Mouse (Mus musculus) CH12.LX (cell line): ENCODE measurements around the gene Hspa1a. TPM values are rescaled to one million over a fixed set of nuclear protein-coding genes. Genes with fewer than 3 reads are reported as not detected.
"Not testable (repeated sequence)": the region's sequence is repeated elsewhere in the genome, so short reads cannot be mapped to it uniquely, and the experiment has no call there.

ENCODE experiments used
- DNase-seq: peaks from one replicate; pipeline ENCODE4 v3.0.0-alpha.2; 2013; ENCODE audit errors: extremely low read depth
- H3K27ac ChIP-seq: 2 replicates; pipeline ENCODE4 v1.5.1; 2012; ENCODE audit warnings: low read depth, mild to moderate bottlenecking, control low read depth, moderate library complexity; ENCODE audit not compliant: insufficient read depth
- H3K27me3 ChIP-seq: replicated peaks from 2 replicates; pipeline ENCODE3; 2012; ENCODE audit warnings: inconsistent platforms
- H3K36me3 ChIP-seq, 2 experiments: replicated peaks in 1 of 2; 2 replicates each; pipeline versions ENCODE3 to v1.6.1; 2012; ENCODE audit warnings: inconsistent platforms in 1 of 2, low read length in 1 of 2, mild to moderate bottlenecking in 1 of 2, mixed read lengths in 1 of 2, moderate library complexity in 1 of 2; ENCODE audit not compliant: control insufficient read depth in 1 of 2, insufficient read depth in 1 of 2
- H3K4me1 ChIP-seq, 2 experiments: 2 replicates each; pipeline ENCODE4 v1.6.1; 2012; ENCODE audit warnings: inconsistent platforms in 1 of 2, moderate library complexity in 1 of 2; ENCODE audit not compliant: insufficient read depth in 2 of 2, control insufficient read depth in 1 of 2
- H3K4me2 ChIP-seq: 2 replicates; pipeline ENCODE4 v1.6.1; 2012; ENCODE audit warnings: low read depth, mild to moderate bottlenecking, control low read depth; ENCODE audit not compliant: poor library complexity, insufficient read depth, severe bottlenecking
- H3K4me3 ChIP-seq, 3 experiments: fragments of 150-350 bp in 1 of 3; sonication (generic) in 1 of 3; replicated peaks in 1 of 3; 2 replicates each; pipeline versions ENCODE3 to v1.5.1; 2011 to 2012; ENCODE audit warnings: low read depth in 2 of 3, low read length in 2 of 3, mild to moderate bottlenecking in 2 of 3, moderate library complexity in 2 of 3, control low read depth in 1 of 3, improper control_type of control experiment in 1 of 3, inconsistent platforms in 1 of 3, mixed read lengths in 1 of 3; ENCODE audit not compliant: poor library complexity in 1 of 3
- H3K79me2 ChIP-seq: replicated peaks from 2 replicates; pipeline ENCODE4 v1.6.1; 2012; ENCODE audit warnings: mild to moderate bottlenecking, moderate library complexity; ENCODE audit not compliant: control insufficient read depth, poor library complexity, insufficient read depth, severe bottlenecking; ENCODE audit errors: extremely low read depth
- H3K9ac ChIP-seq: 2 replicates; pipeline ENCODE4 v1.6.1; 2012; ENCODE audit warnings: low read depth, mild to moderate bottlenecking, control low read depth, moderate library complexity; ENCODE audit not compliant: insufficient read depth
- H3K9me3 ChIP-seq: replicated peaks from 2 replicates; pipeline ENCODE3; 2012; ENCODE audit warnings: low read length, inconsistent platforms, mixed read lengths
- BHLHE40 ChIP-seq: IDR thresholded peaks from 2 replicates; pipeline ENCODE4 v1.6.1; 2011; ENCODE audit warnings: mild to moderate bottlenecking, low read depth, low read length, improper control_type of control experiment
- CHD1 ChIP-seq: IDR thresholded peaks from 2 replicates; pipeline ENCODE4 v1.6.1; 2012; ENCODE audit warnings: low read depth, low read length, improper control_type of control experiment, inconsistent platforms
- CHD2 ChIP-seq: IDR thresholded peaks from 2 replicates; pipeline ENCODE4 v1.6.1; 2011; ENCODE audit warnings: low read length, improper control_type of control experiment
- CTCF ChIP-seq, 2 experiments: IDR thresholded peaks in 1 of 2; conservative IDR thresholded peaks in 1 of 2; 2 replicates each; pipeline ENCODE4 v1.5.1; 2011 to 2012; ENCODE audit warnings: low read depth in 2 of 2, low read length in 2 of 2, improper control_type of control experiment in 1 of 2, inconsistent platforms in 1 of 2, mild to moderate bottlenecking in 1 of 2, moderate library complexity in 1 of 2
- EP300 ChIP-seq: IDR thresholded peaks from 2 replicates; pipeline ENCODE4 v1.6.1; 2011; ENCODE audit warnings: low read length, improper control_type of control experiment
- ETS1 ChIP-seq: conservative IDR thresholded peaks from 2 replicates; pipeline ENCODE4 v1.6.1; 2012; ENCODE audit warnings: low read depth, mild to moderate bottlenecking, inconsistent platforms, low read length, improper control_type of control experiment, moderate library complexity
- JUND ChIP-seq: conservative IDR thresholded peaks from 2 replicates; pipeline ENCODE4 v1.6.1; 2011; ENCODE audit warnings: low read depth, low read length, improper control_type of control experiment
- KAT2A ChIP-seq: IDR thresholded peaks from 2 replicates; pipeline ENCODE4 v1.6.1; 2012; ENCODE audit warnings: low read length, improper control_type of control experiment, inconsistent platforms; ENCODE audit not compliant: insufficient replicate concordance
- MXI1 ChIP-seq: IDR thresholded peaks from 2 replicates; pipeline ENCODE4 v1.6.1; 2011; ENCODE audit warnings: mild to moderate bottlenecking, low read depth, low read length, improper control_type of control experiment
- MYC ChIP-seq: IDR thresholded peaks from 2 replicates; pipeline ENCODE4 v1.6.1; 2011; ENCODE audit warnings: low read depth, mild to moderate bottlenecking, improper control_type of control experiment, low read length
- POLR2A ChIP-seq: IDR thresholded peaks from 2 replicates; pipeline ENCODE4 v1.6.1; 2011; ENCODE audit warnings: low read depth, mild to moderate bottlenecking, improper control_type of control experiment, low read length
- POLR2AphosphoS2 ChIP-seq: IDR thresholded peaks from 2 replicates; pipeline ENCODE4 v1.6.1; 2011; ENCODE audit warnings: low read depth, low read length, improper control_type of control experiment
- TBP ChIP-seq: conservative IDR thresholded peaks from 2 replicates; pipeline ENCODE4 v1.6.1; 2011; ENCODE audit warnings: low read depth, low read length, improper control_type of control experiment
- TCF12 ChIP-seq: IDR thresholded peaks from 2 replicates; pipeline ENCODE4 v1.6.1; 2014; ENCODE audit warnings: low read depth, mild to moderate bottlenecking, inconsistent platforms, low read length, improper control_type of control experiment
- ZKSCAN1 ChIP-seq: IDR thresholded peaks from 2 replicates; pipeline ENCODE4 v1.6.1; 2012; ENCODE audit warnings: low read depth, inconsistent platforms, low read length, improper control_type of control experiment, borderline replicate concordance
- ZMIZ1 ChIP-seq: IDR thresholded peaks from 2 replicates; pipeline ENCODE4 v1.6.1; 2012; ENCODE audit warnings: low read depth, mild to moderate bottlenecking, inconsistent platforms, low read length, improper control_type of control experiment
- ZNF384 ChIP-seq: IDR thresholded peaks from 2 replicates; pipeline ENCODE4 v1.6.1; 2012; ENCODE audit warnings: low read depth, low read length, improper control_type of control experiment, inconsistent platforms
- dilution Hi-C: fragments of 300-500 bp; cut with MboI; formaldehyde crosslinking; loops from 2 replicates; pipeline ENCODE4 v1.14.3; 2020; ENCODE audit warnings: low sequenced_read_pairs; ENCODE audit not compliant: extremely low pct_unique_long_range_greater_than_20kb, extremely low pct_ligation_motif_present
- in situ Hi-C: fragments of 300-500 bp; cut with MboI; formaldehyde crosslinking; loops from 3 replicates; pipeline ENCODE4 v1.14.3; 2019; ENCODE audit warnings: low sequenced_read_pairs, low pct_ligation_motif_present, low pct_unique_long_range_greater_than_20kb, mixed read lengths
- polyA plus RNA-seq: library from polyadenylated mRNA; unstranded; fragments of >175 nt; gene quantifications from 2 replicates; pipeline ENCODE4 v1.2.1, GENCODE M21; 2012; ENCODE audit warnings: low read depth; ENCODE audit not compliant: insufficient read length
- total RNA-seq, 2 experiments: library from RNA; depleted of rRNA; stranded (reverse); fragments of 300-350 nt in 1 of 2; fragments of >200 nt in 1 of 2; gene quantifications; 2 replicates each; pipeline ENCODE4 v1.2.3; 2012 to 2014

Hspa1a gene
- total and polyA plus RNA-seq, 3 experiments = not detected

DNA sequence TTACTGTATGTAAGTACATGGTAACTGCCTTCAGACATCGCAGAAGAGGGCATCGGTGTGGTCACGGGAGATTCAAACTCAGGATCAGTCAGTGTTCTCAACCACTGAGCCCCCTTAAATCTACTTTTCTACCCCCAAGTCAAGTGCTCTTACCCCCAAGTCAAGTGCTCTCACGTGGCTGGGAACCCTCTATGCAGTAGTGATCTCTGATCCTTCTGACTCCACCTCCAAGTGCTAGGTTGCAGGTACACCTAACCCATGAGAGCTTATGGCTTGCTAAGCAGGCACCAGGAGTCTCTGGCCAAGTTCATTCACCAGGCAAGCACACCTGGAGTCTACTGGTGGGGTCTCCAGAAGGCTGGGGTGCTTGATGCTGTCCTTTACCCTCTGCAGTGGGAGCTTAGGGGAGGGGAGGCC, 22.4 kb downstream of the Hspa1a start:
- no peaks in the 10 kb centered on the region for H3K27me3 ChIP-seq
- dilution Hi-C loops (no loop called here), in situ Hi-C loops (no loop called here)
- peaks cover 10 to 19% of the 10 kb centered on the region in 2 experiments; a peak in 3 of 4 replicates for H3K4me1 ChIP-seq
- TF ChIP-seq JUND = no peak
- TF ChIP-seq ZKSCAN1 = no peak
- TF ChIP-seq CHD1 = no peak
- peak; percentile 68; the same call in 1 of the 2 replicates for TF ChIP-seq POLR2AphosphoS2
- TF ChIP-seq POLR2A = peak; percentile 60; the same call in 1 of the 2 replicates
- peak; percentile 10; the same call in 1 of the 2 replicates for TF ChIP-seq ZMIZ1
- TF ChIP-seq EP300 = no peak
- TF ChIP-seq CTCF (conservative IDR thresholded peaks at IDR 0.05 in 1 of 2, IDR thresholded peaks at IDR 0.05 in 1 of 2; ENCODE audit: low read depth in 2 of 2, low read length in 2 of 2) = no peak
- TF ChIP-seq MXI1 = no peak
- TF ChIP-seq TCF12 = no peak
- TF ChIP-seq BHLHE40 = no peak
- TF ChIP-seq KAT2A = no peak
- no peak for TF ChIP-seq ETS1
- H3K9me3 ChIP-seq = no peaks in the 10 kb centered on the region
- no peak overlapping the region for H3K9ac ChIP-seq
- peaks cover 15 to 36% of the 10 kb centered on the region in 2 experiments for H3K36me3 ChIP-seq
- H3K4me3 ChIP-seq = peak overlapping the region in 1 of 3 experiments; percentile 98
- no peak overlapping the region; the same call in 1 of the 2 replicates for H3K4me2 ChIP-seq
- peaks cover 19% of the 10 kb centered on the region for H3K79me2 ChIP-seq
- DNase-seq = peak; percentile 53
- no peak overlapping the region for H3K27ac ChIP-seq

DNA sequence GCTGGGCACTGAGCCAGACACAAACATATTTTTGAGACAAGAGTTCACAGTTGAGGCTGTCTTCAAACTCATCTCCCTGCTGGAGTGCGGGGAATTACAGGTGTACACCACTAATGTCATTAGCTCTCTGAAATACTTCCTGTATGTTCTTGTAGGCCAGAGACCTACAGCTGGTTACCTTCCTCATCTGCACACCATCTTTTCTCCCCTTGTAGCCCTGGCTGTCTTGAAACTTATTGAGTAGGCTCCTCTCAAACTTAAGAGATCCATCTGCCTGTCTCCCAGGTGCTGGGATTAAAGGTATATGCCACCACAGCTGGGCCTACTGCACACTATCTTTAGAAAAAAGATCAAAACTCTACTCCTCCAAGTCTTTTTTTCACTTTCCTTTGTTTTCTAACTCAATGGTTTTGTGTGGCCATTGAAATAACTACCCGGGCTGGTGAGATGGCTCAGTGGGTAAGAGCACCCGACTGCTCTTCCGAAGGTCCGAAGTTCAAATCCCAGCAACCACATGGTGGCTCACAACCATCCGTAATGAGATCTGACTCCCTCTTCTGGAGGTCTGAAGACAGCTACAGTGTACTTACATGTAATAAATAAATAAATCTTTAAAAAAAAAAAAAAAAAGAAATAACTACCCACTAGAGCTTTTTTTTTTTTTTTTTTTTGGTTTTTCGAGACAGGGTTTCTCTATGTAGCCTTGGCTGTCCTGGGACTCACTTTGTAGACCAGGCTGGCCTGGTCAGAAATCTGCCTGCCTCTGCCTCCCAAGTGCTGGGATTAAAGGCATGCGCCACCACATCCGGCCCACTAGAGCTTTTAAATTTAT, 23.0 kb downstream of the Hspa1a start:
- H3K27me3 ChIP-seq, H3K4me3 ChIP-seq, in situ Hi-C loops, dilution Hi-C loops, H3K27ac ChIP-seq, H3K9me3 ChIP-seq, H3K4me2 ChIP-seq, H3K9ac ChIP-seq: not testable (repeated sequence)
- Histone ChIP-seq H3K4me1 (peaks cover 10 to 19% of the 10 kb centered on the region in 2 experiments; a peak in 3 of 4 replicates), H3K36me3 (peaks cover 15 to 36% of the 10 kb centered on the region in 2 experiments), H3K79me2 (peaks cover 19% of the 10 kb centered on the region)
- TF ChIP-seq POLR2A = peak; percentile 31; the same call in 1 of the 2 replicates
- peak; percentile 96 for TF ChIP-seq POLR2AphosphoS2
- 0 out of 2 replicates have a peak, but pooled peaks have one; percentile 54 for TF ChIP-seq TBP
- peak; percentile 79; the same call in 1 of the 2 replicates for TF ChIP-seq CHD2
- peak; percentile 82 for TF ChIP-seq ZMIZ1
- peak in 1 of 2 experiments; percentile 13; a peak in 1 of 4 replicates for TF ChIP-seq CTCF (conservative IDR thresholded peaks at IDR 0.05 in 1 of 2, IDR thresholded peaks at IDR 0.05 in 1 of 2; ENCODE audit: low read depth in 2 of 2, low read length in 2 of 2)
- TF ChIP-seq ZNF384 = peak; percentile 71
- peak; percentile 32; the same call in 1 of the 2 replicates for TF ChIP-seq MYC
- peak; percentile 53 for DNase-seq
